Mouse (Mus musculus): Measurements from ENCODE around the gene Oas1a.

- TF ChIP-seq CTCF (IDR thresholded peaks at IDR 0.05) (no peak), POLR2A (IDR thresholded peaks at IDR 0.05; ENCODE audit: insufficient read depth, low read depth, low read length) (no peak)
Observed at GRCm38 (mm10) chr5:120898726-120899125, 8.6 kb downstream of the Oas1a start.
